Mouse (Mus musculus) right cerebral cortex, adult 18-20 months (tissue): Measurements from ENCODE around the gene Chst15.

Experiments used
- DNase-seq: peaks from one replicate; pipeline ENCODE4 v3.0.0; 2022; ENCODE audit warnings: mixed read lengths

Gene Chst15

DNA sequence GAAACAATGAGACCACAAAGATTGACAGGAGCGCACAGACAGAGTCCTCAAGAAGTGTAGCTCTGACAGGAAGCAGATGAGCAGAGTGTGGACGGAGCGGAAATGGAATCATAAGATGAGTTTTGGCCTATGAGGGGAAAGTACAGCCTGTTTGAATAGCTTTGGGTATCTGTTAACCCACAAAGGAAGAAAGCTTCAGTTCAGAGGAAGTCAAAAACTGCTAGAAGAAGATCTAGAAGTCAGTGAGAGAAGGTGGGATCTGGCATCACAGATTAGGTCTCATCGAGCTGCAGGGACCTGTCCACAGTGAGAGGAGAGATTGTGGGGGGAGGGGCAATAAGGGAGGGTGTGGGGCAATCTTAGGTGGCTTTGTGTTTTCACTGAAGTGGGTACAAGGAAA lies 18.3 kb upstream of the Chst15 start:
- DNase-seq: no peak

GRCm38 (mm10) chr7:132333078-132333477 lies 16.1 kb upstream of the Chst15 start:
- no peak for DNase-seq

- DNase-seq: no peak
Measured at GRCm38 (mm10) chr7:132332176-132332575, 15.1 kb upstream of the Chst15 start.

- no peak for DNase-seq
Measured at GRCm38 (mm10) chr7:132330179-132330578, 13.2 kb upstream of the Chst15 start.

GRCm38 (mm10) chr7:132328648-132329047 lies 11.6 kb upstream of the Chst15 start:
- DNase-seq: no peak

DNA sequence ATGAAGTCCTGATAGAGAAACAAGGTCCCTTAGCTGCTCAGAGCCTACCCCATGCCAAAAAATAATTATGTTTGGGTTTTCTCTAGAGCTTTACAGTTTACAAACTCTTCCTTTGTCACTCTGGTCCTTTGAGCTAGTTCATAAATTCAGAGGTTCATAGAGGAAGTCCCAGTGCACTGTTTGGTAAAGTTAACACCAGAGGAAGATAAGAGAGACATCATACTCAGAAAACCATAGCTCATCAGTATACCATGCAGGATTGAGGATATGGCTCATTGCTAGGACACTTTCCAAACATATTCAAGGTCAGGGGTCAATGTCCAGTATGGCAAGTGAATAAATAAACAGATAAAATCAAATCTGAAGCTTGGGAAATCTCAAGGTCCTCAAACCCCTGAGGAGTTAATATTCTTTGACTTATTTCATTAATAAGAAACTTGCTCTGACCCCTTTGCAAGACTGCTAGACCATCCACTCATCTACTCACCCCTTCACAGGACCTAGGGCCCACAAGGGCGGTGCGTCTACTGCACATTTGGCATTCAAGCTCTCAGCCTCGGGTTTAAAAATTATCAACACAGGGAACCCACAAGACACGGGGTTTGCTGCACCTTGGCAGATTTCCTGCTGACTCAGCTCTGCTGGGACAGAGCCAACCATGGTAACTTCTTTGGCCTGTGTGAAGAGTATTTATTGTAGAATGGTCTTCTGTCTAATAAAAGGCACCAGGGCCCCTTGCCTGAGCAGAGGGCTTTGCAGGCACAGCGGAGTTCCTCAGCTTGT lies 8.7 kb upstream of the Chst15 start:
- DNase-seq: no peak

DNA sequence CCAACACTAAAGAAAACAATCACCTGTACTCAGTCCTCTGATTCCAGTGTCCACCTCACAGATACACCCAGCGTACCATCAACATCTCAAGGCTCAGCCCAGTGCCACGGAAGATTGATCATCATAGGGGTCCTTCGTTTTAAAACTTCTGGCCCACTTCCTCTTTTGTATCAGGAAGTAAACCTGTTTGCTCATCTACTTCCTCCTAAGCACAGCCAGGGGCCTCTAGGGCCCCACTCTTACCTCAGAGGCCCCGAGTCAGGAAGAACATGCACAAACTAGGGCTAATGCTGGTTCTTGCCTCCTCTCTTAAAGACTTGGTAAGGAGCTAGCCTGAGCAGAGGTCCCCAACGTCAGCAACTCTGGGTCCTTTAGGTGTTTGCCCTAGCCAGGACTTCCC lies 6.4 kb upstream of the Chst15 start:
- no peak for DNase-seq

DNA sequence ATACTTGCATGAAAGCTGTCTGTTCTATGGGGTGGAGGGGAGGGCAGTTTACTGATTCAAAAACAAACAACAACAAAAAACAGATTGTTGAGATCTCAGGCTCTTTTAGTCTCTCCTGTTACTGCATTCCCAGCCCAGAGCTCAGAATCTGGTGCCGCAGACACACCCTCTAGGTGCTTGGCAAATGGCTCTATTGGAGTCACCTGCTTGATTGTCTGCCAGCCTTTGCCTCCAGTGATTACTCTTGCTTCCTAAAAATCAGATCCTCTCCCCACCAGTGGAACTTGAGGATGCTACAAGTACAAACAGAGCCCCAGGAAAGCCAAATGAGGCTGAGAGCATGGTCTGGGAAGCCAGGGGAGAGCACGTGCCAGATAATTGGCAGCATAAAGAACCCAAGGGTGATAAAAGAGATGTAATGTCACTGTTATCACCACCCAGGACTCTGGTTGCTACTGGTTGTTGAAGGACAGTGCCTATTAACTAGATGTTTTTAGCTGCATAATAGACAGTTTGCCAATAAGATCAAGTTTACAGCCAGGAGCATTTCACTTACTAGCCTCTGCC lies 4.4 kb upstream of the Chst15 start:
- no peak for DNase-seq

DNA sequence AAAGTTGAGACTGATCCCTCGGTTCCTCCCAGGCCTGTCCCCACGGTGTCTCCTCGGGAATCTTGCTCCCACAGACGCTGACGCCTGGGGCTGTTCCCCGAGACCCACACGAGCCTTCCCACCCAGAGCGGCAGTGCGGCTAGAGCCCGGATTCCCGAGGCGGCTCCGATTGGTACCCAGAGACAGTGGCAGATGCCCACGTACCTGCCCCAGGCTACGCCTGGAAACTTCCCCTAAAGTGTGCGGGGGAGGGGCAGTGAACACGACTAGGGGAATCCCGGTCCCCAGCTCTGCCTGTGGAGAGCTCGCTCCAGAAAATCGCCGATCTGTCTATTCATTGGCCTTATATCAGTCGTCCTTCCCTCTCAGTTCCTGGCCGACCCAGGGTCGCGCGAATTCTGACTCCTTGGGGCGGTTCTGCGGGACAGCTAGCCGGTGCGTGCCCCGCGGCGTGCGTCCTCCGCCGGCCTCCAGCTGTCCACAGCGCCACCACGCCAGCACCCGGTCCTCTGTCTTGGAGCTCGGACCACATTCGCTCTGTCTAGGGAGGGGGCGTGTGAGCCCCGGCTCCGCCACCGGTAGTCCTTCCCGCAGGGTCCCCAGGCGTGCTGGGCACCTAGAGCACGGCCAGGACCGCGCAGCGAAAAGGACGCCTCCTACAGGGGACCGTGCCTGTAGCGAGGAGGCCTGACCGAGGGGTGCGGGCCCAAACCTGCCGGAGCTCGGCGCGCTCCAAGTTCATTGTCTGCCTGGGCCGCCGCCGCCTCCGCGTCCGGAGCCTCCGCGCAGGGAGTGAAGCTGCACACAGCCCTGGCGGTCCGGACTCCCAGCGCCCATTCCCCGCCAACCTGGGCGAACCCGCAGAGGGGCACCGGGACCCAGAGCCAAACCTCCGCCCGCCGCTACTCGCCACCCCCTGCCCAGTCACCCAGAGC lies 660 bp downstream of the Chst15 start:
- peak; percentile 64 for DNase-seq

- DNase-seq: peak; percentile 75
Measured at GRCm38 (mm10) chr7:132315149-132316091, 1.6 kb downstream of the Chst15 start.

DNA sequence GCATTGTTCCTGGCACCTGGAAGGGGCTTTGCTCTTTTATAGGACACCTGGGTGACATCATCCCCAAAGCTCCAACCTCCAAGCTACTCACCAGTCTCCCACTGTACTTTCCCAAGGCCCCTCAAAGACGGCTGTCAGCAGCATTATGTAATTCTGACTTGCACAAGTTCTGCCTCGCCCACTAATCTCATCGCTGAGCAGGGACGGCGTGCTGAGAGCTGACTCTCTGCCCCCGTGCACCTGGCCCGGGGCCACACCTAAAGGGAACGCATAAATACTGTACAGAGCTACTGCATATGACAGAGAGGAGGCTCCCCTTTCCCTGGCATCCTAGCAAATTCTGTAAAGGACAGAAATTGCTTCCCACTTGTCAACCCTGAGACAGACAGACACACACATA lies 4.6 kb downstream of the Chst15 start:
- DNase-seq: peak; percentile 86

DNA sequence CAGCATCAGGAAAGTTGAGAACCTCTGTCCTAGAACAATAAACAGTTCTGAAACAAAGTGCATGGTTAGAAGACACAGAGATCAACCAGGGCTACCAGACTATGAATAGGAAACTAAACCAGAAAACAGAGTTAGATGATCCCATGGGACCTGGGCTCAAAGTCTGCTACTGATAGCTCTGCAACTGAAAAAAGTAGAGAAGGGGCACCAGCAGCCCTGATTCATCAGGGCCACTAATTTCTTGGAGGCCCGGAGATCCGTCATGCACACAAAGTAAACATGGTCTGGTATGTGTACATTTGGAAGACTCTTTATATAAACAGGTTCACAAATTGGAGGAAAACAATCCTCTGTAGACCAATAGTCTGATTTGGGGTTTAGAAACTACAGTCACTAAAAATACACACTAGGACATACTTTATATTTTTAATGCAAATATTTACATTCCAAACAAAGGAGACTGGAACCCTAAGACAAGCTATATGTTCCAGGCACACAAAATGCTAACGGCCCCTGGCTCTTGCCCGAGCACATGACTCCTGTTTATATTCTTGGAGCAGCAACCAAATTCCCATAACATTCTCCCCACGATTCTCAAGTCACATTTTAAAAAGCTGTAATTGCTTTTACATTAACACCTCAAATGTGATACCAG lies 8.4 kb downstream of the Chst15 start:
- DNase-seq: no peak

GRCm38 (mm10) chr7:132307722-132308271 lies 9.2 kb downstream of the Chst15 start:
- no peak for DNase-seq

- DNase-seq: no peak
Measured at GRCm38 (mm10) chr7:132306671-132307412, 10.2 kb downstream of the Chst15 start.

- DNase-seq: no peak
Measured at GRCm38 (mm10) chr7:132305492-132306375, 11.3 kb downstream of the Chst15 start.

DNA sequence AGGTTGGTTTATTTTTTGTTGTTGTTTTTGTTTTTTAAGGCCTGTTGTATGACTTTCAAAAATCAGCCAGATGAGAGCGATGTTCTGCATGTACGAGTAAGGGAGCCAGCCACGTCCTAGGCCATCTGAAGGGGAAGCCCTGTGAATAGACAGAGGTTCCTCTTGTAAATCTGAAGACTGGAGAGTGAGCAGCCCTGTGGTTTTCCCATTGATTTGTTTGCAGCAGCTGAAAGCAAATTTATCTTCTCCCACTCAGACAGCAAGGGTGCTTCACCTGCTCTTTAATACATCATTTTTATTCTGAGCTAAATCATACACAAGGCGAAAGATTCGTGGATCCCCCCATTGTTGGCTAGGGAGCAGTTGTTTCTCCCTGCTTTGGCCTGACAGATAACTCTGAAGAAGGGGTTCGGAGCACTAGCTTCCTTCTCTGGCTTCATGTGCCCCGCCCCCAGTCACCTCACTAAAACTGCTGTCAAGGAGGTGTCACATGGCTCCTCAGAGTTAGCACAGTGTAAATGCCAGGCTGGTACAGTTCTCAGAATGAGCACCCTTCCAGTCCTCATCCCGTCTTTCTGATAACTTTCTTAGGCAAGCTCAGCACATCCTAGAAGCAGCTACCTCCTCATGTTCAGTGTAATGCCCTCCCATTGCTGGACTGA lies 12.5 kb downstream of the Chst15 start:
- no peak for DNase-seq

DNA sequence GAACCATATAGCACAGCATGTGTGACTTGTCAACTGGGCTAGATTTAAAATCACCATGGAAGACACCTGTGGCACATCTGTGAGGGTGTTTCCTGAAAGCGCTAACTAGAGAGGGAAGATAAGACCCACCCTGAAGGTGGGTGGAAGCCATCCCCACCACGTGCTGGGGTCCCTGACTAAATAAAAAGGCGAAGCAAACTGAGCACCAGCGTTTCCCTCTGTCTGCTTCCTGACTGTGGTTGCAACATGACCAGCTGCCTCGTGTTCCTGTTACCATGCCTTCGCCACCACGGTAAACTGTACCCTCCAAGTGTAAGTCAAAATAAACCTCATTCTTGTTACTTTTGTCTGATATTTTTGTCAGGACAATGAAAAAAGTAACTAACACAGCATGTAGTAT lies 13.0 kb downstream of the Chst15 start:
- DNase-seq: no peak

DNA sequence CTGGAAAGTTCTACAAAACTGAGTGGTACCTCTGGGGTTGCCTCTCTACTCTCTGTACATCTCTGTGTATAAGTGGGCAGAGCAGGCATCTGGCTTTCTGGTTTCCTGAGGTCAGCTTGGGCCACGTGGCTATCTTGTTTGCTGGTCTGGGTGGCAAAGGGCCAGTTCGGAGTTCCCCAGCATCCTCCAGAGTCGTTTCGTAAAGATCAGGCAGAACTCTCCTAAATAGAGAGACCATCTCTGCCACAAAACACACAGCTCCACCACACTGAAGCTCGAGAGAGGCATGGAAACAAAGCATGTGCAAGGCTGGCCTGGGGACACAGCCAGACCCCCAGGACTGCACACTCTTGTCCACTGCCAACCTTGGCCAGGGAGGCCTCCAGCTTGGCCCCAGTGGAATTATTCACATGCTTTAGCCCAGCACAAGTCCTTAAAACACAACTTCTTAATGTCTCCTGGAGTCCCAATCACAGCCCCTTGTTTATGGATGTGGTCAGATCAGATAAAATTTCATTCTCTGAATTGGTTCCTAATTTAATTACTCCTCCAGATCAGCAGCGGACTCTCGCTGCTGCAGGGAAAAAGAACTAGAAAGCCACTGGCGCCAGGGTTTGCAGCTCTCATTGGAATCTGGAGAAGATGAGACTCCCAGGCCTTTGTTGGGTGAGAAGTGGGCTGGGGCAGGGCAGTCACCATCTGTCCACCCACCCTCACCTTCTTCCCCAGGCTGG lies 14.4 kb downstream of the Chst15 start:
- DNase-seq: no peak
